Mouse (Mus musculus) adrenal gland, postnatal 10 days (tissue): Measurements from ENCODE around the gene Bcl2l10. TPM values are rescaled to one million over a fixed set of nuclear protein-coding genes. Genes with fewer than 3 reads are reported as not detected.
"Not testable (repeated sequence)": the region's sequence is repeated elsewhere in the genome, so short reads cannot be mapped to it uniquely, and the experiment has no call there.

ENCODE experiments used
- DNase-seq: peaks from one replicate; pipeline ENCODE4 v3.0.0; 2021; ENCODE audit warnings: mixed read lengths
- total RNA-seq, 2 experiments: library from RNA; stranded (reverse); gene quantifications; 2 replicates each; pipeline ENCODE4 v1.2.3; 2021

Gene Bcl2l10
- total RNA-seq, 2 experiments from 2014 or later: 0.33 TPM; not detected in 1

DNA sequence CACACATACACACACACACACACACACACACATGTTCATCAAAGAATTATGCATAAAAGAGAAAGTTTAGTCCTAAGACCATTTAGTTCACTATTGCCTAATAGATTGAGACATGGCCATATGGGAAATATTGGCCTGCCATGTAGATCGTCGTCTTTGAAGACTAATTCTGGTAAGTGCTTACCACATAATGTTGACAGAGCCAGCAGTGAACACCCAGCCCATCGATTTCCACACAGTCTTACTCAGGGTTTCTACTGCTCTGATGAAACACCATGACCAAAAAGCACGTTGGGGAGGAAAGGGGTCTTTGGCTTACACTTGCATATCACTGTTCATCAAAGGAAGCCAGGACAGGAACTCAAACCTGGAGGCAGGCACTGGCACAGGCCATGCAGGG, 5.1 kb upstream of the Bcl2l10 start:
- no peak for DNase-seq

DNA sequence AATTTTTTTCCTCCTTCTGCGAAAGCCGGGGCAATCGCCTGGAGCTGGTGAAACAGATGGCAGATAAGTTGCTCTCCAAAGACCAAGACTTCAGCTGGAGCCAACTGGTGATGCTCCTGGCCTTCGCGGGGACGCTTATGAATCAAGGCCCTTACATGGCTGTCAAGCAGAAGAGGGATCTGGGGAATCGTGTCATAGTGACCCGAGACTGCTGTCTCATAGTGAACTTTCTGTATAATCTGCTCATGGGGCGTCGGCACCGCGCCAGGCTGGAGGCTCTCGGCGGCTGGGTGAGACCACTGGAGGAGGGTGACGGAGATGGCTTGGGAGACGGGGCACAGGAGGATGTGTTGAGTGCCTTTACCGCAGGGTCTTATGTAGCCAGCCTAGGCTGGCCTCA, 508 bp downstream of the Bcl2l10 start:
- no peak for DNase-seq

- DNase-seq: no peak
These were observed 1.1 kb downstream of the Bcl2l10 start for GRCm38 (mm10) chr9:75348641-75349040.

DNA sequence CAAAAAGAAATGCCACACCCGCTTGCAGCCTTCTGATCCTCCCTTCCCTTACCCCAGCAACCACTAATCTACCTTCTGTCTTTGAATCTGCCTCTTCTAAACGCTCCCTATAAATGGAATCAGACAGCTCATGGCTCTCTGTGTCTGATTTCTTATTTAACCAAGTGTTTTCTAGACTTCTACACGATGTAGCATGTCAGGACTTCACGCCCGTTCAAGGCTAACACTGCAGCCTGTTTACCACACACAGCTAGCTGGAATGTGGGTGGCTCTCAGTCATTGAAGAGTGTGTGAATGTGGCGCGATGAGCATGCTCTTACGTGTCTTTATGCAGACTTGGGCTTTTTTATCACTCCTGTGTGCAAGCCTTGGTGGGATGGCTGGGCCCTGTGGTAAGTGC, 5.5 kb downstream of the Bcl2l10 start:
- no peak for DNase-seq

DNA sequence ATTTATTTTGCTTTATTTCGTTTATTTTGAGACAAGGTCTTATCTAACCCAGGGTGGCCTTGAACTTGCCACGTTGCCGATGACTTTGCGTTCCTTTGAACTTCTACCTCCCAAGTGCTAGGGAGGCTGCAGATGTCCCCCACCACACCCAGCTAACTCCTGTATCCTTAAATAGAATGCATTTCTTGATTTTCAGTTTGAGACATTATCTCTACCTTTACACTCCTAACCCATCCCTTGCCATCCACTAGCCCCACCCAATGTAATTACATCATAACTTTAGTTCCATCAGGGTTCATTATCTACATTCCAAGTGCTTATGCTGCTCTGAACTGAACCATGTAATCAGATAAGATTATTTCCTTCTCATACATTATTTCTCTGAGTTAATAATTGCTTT, 8.2 kb downstream of the Bcl2l10 start:
- no peak for DNase-seq

- no peak for DNase-seq
These were observed 9.6 kb downstream of the Bcl2l10 start for GRCm38 (mm10) chr9:75357087-75357654.

GRCm38 (mm10) chr9:75361699-75362098, 14.1 kb downstream of the Bcl2l10 start:
- DNase-seq: peak; percentile 89

DNA sequence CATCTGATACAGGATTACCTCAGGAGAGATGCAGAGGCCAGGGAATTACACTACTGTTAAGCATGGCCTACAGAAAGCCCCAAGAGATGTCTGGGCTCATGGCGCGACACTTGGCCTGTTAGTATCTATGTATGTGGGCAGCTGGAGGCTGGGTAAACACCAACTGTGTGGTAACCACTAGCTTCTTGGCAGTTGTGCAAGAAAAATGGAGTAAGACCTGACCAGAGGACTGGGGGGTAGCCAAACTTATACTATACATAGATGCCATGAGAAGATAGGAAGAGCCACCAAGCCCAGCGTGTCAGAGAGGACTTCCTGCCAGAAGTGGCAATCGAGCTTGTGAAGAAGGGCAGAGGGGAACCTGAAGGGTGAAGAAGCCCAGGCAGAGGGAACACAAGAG, 14.6 kb downstream of the Bcl2l10 start:
- no peak for DNase-seq

DNA sequence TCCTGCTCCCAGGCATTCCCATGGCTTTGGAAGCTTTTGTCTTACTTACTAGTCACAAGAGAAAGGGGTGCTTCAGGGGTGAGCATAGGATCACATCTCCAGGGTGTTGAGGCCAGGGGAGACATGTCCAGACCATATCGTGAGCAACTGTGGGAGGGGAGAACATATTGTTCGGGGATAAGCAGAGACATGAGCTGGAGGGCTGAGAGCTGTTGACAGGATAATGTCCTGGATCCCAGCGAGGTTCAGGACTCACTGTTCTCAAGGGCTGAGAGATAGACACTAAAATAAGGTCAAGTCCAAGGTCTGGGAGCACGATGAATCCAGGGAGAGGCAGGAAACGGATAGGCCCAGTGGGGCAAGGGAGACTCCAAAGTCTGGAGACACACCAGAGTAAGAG, 15.4 kb downstream of the Bcl2l10 start:
- no peak for DNase-seq

DNA sequence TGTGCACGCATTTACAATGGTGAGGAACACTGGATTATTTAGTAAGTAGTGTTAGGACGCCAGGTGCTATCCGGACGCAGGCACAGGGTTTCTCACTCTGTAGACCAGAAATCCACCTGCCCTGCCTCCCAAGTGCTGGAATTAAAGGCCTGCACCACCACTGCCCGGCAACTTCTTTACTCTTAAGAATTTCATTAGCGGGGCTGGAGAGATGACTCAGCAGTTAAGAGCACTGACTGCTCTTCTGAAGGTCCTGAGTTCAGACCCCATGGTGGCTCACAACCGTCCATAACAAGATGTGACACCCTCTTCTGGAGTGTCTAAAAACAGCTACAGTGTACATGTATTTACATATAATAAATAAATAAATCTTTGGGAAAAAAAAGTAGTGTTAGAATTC, 16.1 kb downstream of the Bcl2l10 start:
- not testable (repeated sequence) for DNase-seq

DNA sequence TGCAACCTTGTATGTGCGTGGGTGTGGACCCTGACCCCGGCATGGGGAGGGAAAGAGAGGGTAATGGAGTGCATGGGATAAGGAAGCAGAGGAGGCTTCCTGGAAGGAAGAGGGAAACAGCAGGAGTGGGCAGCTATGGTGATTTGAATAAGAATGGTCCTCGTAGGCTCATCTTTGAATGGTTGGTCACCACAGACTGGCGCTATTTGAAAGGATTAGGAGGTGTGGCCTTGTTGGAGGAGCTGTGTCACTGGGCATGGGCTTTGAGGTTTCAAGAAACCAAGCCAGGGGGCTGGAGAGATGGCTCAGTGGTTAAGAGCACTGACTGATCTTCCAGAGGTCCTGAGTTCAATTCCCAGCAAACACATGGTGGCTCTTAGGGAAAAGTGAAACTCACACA, 17.6 kb downstream of the Bcl2l10 start:
- DNase-seq: no peak

DNA sequence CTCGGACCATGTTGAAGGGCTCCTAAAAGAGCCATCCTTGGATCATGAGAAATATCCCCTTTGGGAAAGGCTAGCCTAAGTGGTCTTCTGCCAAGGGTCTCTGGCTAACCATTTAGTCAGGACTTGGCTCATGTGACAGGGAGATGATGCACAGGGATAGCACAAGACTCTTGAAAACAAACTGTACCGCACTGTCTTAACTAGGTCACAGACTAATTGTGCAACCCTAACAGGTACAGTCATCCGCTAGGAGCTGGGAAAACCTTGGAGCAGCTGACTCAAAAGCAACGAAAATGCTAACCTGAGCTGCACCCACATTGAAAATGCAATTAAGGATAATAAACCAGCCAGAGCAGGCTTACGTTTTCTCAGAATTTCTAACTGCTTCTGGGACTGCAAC, 18.6 kb downstream of the Bcl2l10 start:
- DNase-seq: no peak

GRCm38 (mm10) chr9:75368779-75369178, 21.2 kb downstream of the Bcl2l10 start:
- DNase-seq: no peak

DNA sequence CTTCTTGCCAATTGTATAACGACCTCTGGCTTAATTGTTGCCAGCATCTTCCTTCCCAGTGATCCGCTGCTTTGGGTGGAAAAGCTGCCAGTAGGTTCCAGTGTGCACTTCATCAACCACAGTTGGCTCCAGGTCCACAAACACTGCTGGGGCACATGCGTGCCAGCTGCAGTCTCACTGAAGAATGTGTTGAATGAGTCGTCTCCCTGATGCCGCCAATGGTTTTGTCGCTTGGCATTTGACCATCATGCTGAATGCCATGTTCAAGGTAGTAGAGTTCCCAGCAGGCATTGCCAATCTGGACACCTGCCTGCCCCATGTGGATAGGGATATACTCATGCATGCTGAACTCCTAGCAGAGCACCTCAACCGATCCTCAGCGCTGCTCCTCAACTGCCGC, 28.0 kb downstream of the Bcl2l10 start:
- DNase-seq: no peak

- DNase-seq: no peak
These were observed 28.9 kb downstream of the Bcl2l10 start for GRCm38 (mm10) chr9:75376428-75376827.

DNA sequence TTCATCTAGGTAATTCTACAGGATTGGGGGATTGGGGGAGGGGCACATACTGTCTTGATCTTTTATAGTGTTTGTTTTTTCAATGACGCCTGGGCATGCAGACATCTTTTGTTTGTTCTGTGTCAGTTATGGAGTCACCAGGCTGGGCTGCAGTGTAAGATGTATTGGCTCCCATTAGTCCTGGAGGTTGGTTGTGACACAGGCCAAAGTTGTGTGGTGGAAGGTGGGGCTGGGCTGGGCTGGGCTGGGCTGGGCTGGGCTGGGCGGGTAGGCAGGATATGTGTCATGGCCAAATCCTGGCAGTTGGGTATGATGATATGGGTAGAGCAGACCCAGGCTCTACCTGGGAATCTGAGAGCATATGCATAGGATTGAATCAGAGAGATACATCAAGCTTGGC, 31.2 kb downstream of the Bcl2l10 start:
- no peak for DNase-seq

DNA sequence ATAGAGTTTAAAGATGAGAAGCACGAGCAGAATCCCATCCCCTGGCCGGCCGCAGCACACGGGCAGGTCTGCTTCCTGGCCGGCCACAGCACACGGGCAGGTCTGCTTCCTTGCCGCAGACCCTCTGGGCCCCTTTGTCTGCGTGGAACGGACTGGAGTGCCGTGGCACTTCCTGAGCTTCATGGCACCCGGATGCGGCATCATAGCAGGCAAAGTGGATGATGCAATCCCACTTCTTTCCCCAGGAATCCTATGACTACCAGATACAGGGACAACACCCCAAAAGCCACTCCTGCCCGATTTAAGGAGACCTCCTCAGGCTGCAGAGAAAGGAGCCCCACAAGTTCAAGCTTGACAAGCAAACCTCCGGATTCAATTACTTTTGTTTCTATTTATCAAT, 35.3 kb downstream of the Bcl2l10 start:
- DNase-seq: no peak

DNA sequence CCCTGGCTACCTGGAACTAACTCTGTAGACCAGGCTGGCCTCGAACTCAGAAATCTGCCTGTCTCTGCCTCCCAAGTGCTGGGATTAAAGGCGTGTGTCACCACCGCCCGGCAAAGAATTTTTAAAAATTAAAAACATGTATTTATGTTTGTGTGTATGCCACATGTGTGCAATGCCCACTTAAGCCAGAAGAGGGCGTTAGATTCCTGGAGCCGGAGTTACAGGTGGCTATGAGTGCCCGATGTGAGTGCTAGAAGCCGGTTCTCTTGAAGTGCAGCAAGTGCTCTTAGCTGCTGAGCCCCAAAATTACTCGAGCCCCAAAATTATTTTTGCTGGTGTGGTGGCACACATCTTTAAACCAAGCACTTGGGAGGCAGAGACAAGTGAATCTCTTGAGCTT, 36.2 kb downstream of the Bcl2l10 start:
- no peak for DNase-seq

DNA sequence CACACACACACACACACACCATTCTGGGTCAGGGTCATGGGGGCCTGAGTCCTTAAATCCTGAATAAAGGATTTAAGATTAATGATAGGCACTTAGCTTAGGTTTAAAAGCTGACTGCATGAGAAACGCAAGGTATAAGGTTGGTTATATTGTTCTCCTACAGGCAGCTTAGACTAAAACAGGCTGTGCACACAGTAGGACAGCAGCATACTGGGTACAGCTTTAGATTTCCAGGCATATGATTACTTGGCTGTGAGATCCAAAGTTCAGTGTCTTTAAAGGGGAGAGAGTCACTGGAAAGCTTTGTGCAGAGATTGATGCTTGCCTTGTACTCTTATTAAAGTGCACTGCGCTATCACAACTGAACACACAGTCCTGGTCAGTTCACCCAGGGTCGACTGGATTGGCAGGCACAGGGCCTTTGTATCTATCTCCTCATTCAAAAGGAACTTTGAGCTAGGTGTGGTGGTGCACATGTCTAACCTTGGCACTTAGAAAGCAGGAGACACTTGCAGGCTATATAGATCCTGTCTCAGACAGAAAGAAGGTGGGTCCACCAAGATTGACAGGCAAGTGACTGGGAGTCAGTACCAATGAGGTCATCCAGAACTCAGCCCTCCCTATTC, 36.9 kb downstream of the Bcl2l10 start:
- DNase-seq: no peak

DNA sequence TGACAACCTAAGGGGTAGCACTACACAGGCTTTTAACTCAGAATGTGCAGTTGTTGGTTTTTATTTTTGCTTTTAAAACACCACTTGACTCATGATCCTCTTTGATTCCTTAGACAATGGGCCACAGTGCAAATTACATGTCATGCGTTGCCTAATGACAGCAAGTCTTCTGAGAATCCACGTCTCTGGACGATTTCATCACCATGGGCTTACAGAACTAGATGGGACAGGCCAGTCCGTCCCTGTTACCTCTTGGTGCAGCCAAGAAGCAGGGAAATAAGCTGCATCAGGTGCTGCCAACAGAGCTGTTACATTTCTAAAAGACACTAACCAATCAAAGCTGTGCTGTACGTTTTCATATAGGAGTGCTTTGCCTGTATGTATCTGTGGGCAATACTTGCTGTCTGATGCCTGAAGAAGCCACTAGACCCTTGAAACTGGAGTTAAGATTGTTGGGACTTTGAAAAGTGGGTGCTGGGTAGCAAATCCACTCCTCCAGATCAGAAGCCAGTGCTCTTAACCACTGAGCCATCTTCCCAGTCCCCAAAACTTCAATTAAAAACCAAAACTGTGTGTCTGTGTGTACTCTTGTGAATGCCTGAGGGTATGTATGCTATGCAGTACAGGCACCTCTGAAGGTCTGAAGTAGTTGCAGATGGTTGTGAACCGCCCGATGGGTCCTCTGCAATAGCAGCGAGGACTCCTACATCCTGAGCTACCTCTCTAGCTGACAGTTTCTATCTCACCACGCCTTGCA, 37.8 kb downstream of the Bcl2l10 start:
- DNase-seq: no peak

DNA sequence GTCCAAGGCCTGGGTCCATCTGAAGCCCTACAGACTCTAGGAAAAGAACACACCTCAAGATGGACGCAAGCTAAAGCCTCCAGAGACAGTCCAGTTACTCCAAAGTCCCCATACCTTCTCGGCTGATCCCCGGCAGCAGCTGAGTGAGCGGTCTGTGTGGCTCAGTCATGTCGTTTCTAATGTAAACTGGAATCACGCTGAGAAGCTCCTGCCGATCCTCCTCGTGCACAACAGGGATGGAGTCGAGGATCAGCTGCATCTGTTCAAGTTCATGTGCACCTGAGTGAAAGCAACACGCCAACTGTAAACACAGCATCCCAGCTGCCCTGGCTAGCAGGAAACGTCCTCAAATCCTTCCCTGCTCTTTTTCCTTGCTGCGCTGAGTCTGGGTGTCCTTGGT, 45.7 kb downstream of the Bcl2l10 start:
- DNase-seq: no peak

DNA sequence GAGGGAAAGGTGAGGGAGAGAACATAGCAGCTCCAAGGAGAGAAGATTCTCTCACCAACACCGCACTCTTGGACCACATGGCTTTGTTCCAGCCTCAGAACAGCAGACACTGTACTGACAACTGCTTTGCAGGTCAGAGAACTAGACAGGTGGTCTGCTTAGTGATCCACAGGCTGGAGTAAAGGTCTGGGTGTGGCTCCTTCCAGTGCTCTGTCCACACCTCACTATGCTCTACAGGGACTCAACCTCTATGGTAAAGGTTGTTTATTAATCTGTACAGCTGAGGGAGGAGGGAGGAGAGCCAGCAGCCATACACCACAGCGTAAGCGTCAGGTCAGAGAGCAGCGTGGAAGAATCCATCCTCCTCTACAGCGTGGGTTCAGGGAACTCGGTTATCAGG, 48.4 kb downstream of the Bcl2l10 start:
- DNase-seq: no peak

DNA sequence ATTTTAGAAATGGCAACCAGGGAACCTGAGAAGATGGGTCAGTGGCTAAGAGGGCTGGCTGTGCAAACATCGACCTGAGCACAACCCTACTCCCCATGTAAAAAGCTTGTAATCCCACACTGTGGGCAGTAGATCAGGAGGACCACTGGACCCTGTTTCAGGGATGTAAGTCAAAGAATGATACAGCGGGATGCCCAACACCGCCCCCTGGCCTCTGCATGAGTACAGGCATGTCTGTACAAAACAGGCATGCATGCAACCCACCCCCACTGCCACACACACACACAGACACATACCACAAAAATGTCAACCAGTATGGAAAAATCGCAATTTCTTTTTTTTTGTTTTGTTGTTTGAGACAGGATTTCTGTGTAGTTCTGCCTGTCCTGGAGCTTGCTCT, 51.5 kb downstream of the Bcl2l10 start:
- DNase-seq: no peak

GRCm38 (mm10) chr9:75400639-75401038, 53.1 kb downstream of the Bcl2l10 start:
- DNase-seq: peak; percentile 25
